Mouse (Mus musculus): ENCODE data around the gene Foxc1.
A peak's percentile ranks its signal among the peaks of the same experiment; 100 is the strongest.

Foxc1 gene

DNA sequence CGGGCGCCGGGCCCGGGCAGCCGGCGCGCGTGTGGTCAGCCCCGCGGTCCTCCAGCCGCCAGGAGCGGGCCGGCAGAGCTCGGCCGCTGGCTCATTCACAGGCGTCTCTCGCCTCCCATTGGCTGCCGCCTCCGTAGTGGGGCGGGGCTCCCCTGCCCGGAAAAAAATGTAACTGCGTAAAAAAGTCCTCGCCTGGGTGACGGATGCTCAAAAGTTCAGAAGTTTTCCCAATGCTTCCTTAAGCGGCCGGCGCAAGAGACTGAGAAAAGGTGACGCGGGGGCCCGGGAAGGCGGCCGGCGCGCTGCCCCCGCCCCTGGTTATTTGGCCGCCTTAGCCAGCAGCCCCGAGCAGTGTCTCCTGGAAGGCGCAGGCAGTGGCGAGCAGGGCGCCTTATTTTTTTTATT is at the start of gene Foxc1:
Gene Foxc1 (plus strand): TSS at position 206 of the 405 bp plus-strand sequence.
- DNase-seq, result peak; percentile 87 to 91

DNA sequence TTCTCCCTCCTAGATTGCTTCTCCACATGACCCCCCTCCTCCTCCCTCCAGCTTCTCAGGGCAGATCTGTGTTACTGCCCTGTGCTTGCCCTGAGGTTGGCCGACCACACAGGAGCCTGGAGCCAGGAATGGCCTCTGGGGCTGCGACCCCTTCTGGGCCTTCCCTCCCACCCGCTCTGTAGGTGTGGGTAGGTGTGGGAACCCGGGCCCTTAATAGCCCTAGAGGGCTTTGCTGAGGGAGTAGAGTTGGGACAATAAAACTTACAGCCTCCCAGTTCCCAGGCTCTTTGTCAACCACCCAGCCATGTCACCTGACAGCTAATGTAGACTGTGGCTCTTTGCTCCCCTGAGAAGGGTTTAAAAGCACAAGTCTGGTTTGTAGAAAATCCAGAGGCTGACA is 46.0 kb upstream of the Foxc1 start:
- no peak for DNase-seq

DNA sequence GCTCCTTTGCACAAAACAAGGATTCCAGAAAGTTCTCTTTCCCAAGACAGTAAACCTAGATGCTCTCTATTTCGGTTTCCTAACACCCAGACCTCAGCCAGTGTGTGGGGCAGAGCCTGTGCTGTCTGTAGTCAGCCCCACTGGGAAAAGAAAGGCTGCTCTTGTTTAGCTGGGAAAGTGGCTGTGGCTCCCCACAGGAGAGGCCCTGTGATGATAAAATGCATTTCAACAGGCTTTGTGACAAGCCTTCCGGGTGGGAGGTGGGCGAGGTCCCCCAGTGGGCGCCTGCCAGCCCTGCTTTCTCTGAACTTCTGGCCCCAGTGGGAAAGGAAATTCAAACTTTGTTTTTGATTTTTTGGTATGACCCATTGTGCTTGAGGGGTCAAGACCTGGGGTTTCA is 45.4 kb upstream of the Foxc1 start:
- DNase-seq, result no peak

DNA sequence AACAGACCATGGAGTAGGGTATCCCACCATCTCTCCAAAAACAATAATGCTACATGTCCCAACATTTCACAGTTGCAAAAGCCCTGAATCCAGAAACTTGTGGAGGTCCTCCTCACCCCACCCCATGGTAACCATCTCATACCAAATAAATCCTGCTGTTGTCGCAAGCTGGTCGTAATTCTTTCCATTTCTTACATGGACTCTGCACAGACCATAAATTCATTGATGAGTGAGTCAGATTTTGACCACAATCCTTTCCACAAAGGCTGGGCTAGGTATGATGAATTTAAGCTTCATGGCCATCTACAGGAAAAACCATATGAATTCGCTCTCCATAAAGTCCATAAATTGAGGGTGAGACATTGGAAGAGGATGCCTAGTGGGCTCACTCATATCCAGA is 42.0 kb upstream of the Foxc1 start:
- DNase-seq, result no peak

DNA sequence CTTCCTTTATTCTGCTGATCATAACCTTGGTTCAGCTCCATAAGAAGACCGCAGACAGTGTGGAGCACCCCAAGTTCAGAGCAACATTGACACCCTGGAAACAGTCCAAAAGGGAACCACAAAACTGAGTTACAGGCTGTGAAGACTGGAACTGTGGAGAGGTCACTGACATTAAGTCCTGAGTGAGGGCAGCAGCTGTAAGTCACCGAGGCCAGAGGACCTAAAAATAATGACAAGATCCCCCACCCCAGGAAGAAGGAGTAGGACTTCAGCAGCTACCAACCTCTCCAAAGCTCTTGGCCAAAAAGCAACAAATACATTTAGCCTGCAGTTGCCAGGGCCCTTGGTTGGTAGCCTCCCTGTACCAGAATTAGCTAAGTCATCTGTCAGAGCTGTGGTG is 40.9 kb upstream of the Foxc1 start:
- no peak for DNase-seq

DNA sequence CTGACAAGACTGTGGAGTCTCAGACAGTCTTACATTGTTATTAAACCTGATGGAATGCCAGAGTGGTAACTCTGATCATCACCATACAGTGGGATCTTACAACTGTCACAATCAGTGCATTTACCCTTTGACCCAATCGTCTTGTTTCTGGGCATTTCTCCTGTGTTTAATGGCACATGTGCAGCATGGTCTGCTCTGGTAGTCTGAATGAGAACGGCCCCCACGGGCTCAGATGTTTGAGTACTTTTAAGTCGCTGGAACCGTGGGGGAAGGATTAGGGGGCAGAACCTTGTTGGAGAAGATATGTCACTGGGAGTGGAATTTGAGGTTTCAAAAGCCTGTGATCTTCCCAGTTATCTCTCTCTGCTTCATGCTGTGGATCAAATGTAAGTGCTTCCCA is 33.6 kb upstream of the Foxc1 start:
- DNase-seq, result no peak

DNA sequence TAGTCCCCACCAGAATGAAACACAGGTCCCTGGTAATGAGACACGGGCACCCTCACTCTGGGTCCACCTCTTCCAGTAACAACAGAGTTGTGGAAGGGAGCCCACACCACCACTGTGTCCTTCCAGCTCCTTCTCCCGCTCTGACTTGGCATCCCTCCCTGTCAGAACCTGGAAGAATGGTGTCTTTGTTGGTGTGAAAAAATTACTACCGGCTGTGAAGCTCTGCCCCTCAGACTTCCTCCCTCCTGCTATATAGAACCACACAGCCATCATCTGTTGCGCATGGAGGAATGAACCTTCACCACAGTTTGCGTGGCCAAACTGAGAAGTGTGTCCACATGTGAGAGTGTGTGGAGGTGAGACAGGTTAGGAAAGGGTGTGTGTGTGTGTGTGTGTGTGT is 30.7 kb upstream of the Foxc1 start:
- no peak for DNase-seq

DNA sequence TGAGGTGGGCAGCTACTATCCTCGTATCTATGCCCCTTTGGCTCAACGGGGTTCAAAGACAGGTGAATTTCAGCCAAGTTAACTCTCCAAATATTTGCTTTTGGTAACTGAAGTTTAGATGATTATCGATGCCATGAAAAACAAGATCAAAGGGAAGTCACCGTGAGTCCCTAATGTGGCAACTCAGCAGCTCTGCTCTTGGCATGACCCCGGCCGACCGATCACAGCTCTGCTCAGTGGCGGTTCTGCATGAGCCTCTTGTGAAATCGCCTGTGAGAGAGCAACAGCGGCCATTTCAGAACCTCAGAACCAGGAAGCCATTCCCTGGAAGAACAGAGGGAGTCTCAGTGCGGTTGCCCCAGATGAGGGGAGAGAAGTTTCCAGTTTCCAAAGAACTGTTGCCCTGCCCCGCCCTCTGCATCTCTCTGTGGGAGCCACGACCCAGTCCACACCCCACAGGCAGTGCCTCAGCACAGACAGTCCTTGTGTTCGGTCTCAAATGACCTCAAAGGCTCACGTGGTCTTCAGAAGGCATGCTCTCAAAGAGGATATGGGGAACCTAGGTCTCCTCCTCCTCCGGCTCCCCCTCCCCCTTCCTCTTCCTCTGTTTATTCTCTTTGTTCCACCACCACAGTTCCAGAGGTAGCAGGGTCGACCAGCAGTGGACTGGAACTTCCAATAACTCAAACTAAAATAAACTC is 27.0 kb upstream of the Foxc1 start:
- DNase-seq, result no peak

DNA sequence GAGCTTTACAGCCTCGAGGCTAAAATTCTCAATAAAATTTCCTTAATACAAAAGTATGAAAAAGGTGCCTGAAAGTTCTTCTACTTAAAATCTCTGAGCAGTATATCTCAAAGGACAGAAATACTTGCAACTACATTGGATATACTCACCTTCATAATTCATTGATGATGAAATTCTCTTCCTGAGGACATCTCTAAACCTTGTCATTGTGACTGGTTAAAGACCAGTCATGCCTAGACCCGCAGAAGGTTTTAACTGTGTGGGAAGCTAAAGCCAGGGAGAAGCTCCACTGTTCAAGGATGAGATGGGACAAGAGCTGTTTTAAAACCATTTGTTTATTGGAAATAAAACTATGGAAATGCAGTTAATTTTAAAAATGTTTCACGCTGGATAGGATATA is 26.1 kb upstream of the Foxc1 start:
- DNase-seq, result no peak

DNA sequence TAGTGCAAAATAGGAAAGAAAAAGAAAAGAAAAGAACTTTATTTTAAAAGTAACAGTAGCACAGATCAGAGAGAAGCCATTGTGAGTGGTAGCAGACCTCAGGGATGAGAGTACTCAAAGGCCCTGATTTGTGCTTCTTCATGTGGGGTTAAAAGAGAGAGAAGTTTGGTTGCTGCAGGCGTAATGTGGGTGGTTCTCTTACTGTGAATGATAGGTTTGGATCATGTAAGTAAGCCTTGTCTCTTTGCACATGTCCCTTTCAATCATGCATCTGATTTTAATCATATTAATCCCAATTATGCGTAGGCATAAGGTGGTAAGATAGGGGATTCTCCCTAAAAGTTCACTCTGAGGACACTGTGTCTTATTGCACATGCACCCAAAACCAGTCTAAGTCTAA is 24.4 kb upstream of the Foxc1 start:
- DNase-seq, result no peak

DNA sequence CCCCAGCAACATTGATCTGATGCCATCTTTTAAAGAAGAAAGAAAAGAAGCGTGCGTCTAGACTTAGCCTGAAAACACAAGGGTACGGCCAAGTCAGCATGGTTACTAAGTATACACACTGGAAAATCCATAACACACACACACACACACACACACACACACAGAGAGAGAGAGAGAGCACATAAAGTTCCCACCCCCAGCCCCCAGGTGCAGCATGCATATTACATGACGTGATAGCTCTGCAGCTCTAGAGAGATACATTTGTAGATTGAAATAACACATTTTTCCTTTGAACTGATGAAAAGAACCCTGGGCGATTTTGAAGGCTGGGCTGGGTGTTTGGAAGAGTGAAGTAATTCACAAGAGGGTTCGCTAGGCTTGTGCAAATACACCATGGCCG is 21.7 kb upstream of the Foxc1 start:
- no peak for DNase-seq

DNA sequence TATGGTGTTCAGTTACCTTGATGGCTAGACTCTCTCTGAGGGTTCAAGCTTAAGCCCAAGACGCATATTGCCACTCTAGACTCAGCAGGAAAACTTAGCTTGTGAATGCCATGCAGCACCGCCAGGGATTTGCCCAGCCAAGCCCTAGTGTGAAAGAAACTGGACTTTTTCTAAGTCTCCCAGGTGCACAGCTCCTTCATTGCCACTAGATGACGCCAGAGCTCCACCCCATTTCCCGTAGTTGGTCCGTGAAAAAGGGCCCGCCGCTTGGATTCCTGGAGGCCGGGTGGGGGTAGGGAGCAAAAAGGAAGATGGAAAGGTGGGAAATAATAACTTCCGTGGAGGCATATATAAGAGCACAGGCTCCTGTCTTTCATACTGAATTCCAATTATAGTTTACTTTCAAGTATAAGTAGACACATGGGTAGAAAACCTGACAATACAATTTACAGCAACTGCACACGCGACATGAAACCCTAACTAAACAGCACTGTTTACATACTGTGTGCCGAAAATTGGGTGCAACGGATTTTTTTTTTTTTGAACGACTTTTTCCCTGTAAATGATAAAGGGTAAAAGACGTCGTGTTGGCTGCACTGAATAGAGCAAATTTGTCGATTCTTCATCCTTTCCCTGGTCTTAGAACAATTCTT is 13.8 kb upstream of the Foxc1 start:
- no peak for DNase-seq

DNA sequence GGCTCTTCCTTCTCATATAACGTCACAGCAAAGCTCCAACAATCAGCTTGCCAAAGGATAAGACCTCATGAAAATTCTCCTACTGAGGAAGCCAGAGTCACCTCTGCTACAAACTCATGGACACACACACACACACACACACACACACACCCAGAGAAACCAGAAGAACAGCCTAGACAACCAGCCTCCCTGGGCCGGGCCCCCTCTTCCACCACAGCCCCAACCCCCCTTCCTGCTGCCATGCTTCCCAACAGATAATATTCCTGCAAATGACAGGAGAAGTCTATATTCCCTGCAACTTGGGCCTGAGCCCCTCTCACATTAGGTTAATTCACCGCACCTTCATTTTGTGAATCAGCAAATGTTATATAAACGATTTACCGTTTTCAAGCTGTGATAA is 13.3 kb upstream of the Foxc1 start:
- no peak for DNase-seq

DNA sequence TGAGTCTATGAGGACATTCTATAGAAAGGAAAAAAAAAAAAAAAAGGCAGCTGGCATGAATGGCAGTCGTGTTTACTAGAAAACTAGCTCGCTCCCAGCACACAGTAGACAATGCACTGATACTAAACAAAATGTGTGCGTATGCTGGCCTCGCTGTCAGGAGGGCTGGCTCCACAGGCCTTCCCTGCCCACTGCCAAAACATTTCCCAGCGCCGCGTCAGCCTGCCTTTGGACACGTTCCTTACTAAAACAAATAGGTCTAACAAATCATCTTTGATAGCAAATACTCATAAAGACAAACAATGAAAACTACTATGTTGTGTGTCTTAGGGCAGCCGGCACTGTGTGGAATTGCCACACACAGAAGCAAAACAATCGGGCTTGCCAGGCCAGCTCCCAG is 9.1 kb upstream of the Foxc1 start:
- no peak for DNase-seq

DNA sequence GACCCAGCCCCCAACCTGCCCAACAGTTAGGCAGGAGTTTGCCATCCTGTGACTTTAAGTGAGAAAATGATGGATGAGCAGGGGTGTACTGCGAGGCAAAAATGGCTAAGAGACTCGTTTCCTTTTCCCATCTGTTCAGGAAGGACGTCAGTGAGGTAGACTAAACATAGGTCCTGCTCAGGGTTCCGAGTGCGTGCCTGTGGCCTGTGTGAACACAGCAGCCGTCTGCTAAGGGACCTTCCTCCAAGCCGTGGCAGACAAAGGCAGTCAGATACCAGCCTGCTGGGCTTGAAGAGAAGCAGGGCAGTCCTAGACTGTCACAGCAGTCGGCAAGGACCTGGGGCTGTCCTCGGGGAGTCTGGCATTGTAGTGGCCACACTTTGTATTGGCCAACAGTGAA is 8.4 kb upstream of the Foxc1 start:
- no peak for DNase-seq

DNA sequence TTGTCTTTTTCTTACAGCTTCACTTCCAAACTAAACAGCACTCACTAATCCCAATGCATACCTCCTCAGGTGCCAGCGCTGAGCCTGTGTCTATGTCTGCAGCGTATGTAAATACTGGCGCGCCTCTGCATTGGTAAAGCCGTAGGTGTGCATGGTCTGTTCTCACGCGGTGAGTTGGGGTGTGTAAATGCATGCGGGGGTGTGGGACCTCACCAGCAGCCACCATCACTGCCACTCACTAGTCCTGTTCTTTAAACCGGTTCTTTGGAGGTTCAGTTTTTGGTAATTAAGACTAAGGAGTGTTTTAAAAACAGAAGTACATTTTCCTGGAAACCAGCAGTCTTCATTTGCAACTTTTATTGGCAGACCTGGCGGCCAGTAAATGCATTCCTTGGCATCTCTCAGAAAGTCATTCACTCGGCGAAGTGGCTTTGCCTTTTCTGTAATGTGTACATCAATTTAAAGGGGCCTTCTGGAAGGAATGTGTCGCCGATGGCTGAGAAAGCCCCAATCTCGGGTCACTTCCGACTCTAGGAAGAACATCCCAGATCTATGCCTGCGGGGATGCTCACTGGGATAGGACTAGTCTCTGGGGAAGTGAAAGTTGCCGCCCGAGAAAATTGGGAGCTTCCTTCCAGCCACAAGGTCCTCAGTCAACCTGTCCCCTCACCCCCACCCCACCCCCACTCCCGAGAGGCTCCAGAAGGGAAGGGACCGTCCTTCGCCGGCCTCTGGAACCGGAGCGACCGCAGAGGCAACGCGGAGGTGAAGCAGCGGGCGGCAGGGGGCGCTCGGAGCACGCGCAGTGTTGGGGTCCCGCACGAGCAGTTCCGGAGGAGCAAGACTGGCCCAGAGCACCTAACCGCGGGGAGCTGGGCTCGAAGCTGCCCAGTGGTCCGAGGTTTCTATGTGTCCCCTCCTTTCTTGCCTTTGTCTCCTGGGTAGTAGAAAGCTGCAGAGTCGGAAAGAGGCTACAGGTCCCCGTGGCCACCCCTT is 5.6 kb upstream of the Foxc1 start:
- DNase-seq, result peak; percentile 76 to 88

DNA sequence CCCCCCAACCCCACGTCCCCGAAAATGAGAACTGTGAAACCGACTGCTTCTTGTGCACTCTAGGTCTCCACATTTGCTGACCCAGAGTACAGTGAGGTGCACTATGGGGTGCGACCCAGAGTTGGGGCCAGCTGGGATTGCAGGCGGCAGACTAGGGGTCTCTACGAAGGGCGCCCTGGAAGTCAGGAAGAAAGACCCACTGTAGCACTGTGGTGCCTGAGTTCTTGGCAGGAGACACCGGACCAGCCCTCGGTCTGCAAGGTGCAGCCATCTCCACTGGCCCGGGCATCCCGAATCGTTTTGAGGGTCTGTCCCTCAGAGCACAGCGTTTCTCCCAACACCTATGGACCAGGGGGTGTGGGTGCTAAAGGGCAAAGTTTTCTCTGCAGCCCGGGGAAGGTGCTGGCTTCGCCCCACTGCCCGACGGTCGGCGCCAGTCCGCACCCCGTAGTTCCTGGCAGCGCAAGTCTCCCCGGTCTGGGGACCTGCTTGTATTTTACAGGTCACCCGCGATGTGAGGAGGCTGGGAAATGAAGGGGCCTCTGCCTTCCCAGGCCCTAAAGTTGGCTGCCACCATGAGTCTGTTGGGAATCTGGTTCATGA is 4.6 kb upstream of the Foxc1 start:
- DNase-seq, result no peak

DNA sequence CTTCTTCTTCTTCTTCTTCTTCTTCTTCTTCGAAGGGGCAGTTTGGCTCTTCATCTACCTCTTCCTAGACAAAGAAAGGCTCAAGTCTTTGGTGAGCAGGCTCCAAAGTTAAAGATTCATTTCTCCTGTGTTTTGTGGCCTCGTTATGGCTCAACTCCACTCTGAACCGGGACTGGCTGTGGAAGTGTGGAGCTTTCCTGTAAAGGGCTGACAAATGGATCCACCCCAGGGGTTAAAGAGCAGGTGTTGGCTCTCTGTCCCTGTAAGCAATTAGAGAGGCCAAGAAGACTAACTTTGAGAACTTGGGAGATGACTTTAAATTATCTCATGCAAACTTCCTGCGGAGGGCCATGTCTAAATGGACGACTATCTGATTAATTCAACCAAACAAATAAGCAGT is 4.0 kb upstream of the Foxc1 start:
- DNase-seq, result no peak

DNA sequence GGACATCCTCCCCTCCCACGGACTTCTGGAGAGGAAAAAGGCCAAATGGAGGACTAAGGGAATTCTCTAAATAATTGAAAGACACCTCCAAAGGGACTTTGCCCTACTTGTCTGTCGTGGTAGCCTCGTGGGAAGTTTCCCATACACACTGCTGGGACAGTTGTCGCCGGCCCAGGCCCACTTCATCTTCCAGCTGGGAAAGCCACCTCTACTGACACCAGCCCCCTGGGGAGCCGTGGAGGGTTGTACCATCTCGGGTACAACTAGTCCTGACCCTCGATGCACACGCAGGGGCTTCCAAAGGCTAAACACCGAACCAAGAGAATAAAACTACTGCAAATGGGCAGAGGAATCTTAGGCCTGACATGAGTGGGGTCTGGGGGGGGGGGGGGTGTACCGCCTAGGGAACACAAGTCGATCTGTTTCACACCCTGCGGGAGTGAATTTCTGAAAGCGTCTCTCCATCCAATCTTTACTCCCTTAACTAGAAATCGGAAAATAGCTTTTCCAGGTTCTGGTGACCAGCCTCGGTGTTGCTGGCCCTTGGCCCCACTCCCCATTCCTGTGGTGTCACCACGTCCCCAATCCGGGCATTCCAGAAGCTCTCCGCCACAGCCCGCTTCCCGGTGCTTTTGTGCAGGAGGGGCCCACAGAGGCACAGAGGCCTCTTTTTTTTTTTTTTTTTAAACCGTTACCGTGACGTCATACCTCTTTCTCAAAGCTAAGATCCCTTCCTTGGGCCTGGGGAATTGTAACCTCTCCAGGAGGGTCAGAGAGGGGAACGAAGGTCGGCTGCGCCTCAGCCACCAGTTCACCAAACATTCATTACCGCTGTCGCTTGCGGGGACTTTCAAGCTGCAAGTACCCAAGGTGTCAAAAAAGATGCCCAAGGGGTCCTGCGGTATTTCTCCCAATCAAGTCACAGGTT is 3.0 kb upstream of the Foxc1 start:
- DNase-seq, result no peak

DNA sequence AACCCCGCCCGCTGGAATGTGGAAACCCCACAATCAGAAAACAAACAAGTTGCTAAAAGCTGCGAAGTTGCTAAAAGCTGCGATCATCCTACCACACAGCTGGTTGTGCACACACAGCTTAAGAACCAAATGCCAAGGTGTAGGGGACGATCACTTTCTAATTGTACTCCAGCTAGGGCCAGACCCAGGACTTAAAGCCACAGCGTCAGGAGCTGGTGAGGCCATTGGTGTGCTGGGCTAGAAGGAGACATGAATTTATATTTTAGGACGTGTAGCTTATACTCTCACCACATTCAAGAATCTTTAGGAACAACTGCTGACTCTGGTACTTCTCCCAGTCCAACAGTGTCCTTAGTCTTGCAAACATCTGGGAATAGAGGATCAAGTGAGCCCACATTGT is 1.9 kb upstream of the Foxc1 start:
- DNase-seq, result no peak

DNA sequence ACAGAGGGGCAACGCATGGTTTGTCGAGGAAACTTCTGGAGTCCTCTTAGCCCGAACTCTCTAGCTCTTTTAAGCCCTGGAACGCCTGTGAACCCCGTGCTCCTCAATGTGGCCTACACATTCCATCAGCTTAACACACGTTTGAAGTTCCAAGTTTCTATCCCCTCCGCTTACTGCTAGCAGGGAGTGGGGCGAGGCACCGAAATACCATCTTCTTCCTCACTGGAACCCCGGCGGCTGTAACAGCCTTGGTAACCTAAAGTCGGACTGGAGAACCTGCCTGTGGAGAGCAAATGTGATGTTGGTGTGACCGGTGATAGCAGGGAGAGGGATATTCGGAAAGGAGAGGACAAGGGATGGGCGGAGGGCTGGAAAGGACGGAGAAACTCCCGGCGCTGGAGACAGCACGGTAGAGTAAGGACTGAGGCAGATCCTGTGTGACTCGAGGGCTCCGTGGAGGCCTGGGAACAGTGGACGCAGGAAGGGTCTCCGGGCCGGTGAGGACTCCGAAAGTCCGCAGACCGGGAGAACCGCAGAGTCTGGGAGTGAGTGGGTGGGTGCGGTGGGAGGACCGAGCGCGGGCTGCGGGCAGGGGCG is 504 bp upstream of the Foxc1 start:
- DNase-seq, result no peak

Data from kidney, adult 8-10 months (tissue).